Mouse (Mus musculus) ES-Bruce4 (cell line): ENCODE measurements around the gene Pllp. TPM values are rescaled to one million over a fixed set of nuclear protein-coding genes. Genes with fewer than 3 reads are reported as not detected.

ENCODE experiments used
- H3K27ac ChIP-seq: 2 replicates; pipeline ENCODE4 v1.5.1; 2012; ENCODE audit warnings: low read length, inconsistent platforms; ENCODE audit not compliant: insufficient read depth
- H3K27me3 ChIP-seq: 2 replicates; pipeline ENCODE4 v1.6.1; 2012; ENCODE audit warnings: mild to moderate bottlenecking, low read length, inconsistent platforms; ENCODE audit not compliant: control insufficient read depth, poor library complexity, insufficient read depth, severe bottlenecking
- H3K36me3 ChIP-seq: 2 replicates; pipeline ENCODE4 v1.6.1; 2012; ENCODE audit warnings: inconsistent platforms, mild to moderate bottlenecking, low read length, moderate library complexity; ENCODE audit not compliant: control insufficient read depth, poor library complexity, insufficient read depth, severe bottlenecking
- H3K4me1 ChIP-seq: one replicate; pipeline ENCODE4 v1.8.1; 2011; ENCODE audit warnings: low read length; ENCODE audit not compliant: control insufficient read depth, insufficient read depth
- H3K4me3 ChIP-seq: 2 replicates; pipeline ENCODE4 v1.5.1; 2011; ENCODE audit warnings: low read depth, mild to moderate bottlenecking, low read length
- H3K9ac ChIP-seq: 2 replicates; pipeline ENCODE4 v1.6.1; 2012; ENCODE audit warnings: low read depth, mild to moderate bottlenecking, inconsistent platforms; ENCODE audit not compliant: poor library complexity, severe bottlenecking
- H3K9me3 ChIP-seq: replicated peaks from 2 replicates; pipeline ENCODE4 v1.6.1; 2012; ENCODE audit warnings: mild to moderate bottlenecking, low read length, inconsistent platforms; ENCODE audit not compliant: control insufficient read depth, poor library complexity, insufficient read depth, severe bottlenecking
- CTCF ChIP-seq: IDR thresholded peaks from one replicate; pipeline ENCODE4 v1.8.1; 2011; ENCODE audit warnings: low read depth, low read length
- EP300 ChIP-seq: IDR thresholded peaks from 2 replicates; pipeline ENCODE4 v1.6.1; 2011; ENCODE audit warnings: low read depth, low read length; ENCODE audit not compliant: insufficient read depth
- POLR2A ChIP-seq: IDR thresholded peaks from one replicate; pipeline ENCODE4 v1.8.1; 2011; ENCODE audit warnings: low read length; ENCODE audit not compliant: insufficient read depth
- polyA plus RNA-seq: library from polyadenylated mRNA; stranded (reverse); fragments of >200 nt; gene quantifications from 2 replicates; pipeline ENCODE4 v1.2.4, GENCODE M21; 2011; ENCODE audit warnings: low read depth; ENCODE audit not compliant: missing spikeins, insufficient read depth, insufficient read length

The Pllp gene
- polyA plus RNA-seq: 1.2 TPM in 1 of 2 replicates, not detected in the other

DNA sequence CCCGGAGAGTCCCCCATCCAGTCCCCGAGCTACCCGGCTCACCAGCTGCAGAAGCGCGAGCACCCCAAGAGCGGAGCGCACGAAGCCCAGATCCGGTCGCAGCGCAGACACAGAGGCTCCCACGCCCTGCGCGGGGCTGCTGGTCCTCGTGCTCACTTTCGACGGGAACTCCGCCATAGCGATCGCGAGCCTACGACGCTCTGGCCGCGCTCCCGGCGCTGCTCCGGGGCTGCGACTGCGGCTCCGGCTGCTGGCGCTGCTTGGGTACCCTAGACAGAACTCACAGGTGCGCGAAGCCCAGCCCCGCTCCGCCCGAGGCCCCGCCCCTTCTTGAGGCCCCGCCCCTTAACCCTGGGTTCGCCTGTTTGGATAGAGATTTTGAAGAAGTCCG lies at the start of gene Pllp:
TSS of gene Pllp (minus strand) at position 285 of the 391 bp plus-strand sequence.
- H3K36me3 ChIP-seq: no peaks in the 10 kb centered on the region
- peak within 1 kb of the TSS; percentile 71 for H3K9ac ChIP-seq
- peak within 1 kb of the TSS; percentile 86 for H3K4me3 ChIP-seq
- no peaks in the 10 kb centered on the region for H3K4me1 ChIP-seq
- no peak within 1 kb of the TSS for H3K27ac ChIP-seq
- no peaks in the 10 kb centered on the region for H3K9me3 ChIP-seq
- H3K27me3 ChIP-seq: peaks cover 10% of the 10 kb centered on the region
- TF ChIP-seq CTCF: no peak
- no peak for TF ChIP-seq POLR2A
- TF ChIP-seq EP300: no peak

- H3K9me3 ChIP-seq: no peaks in the 10 kb centered on the region
- no peak within 1 kb of the TSS for H3K4me3 ChIP-seq
- H3K27ac ChIP-seq: no peak within 1 kb of the TSS
- TF ChIP-seq POLR2A: no peak
- TF ChIP-seq CTCF: no peak
- TF ChIP-seq EP300: no peak
- H3K9ac ChIP-seq: no peak within 1 kb of the TSS
- no peaks in the 10 kb centered on the region for H3K4me1 ChIP-seq
- no peaks in the 10 kb centered on the region for H3K27me3 ChIP-seq
- H3K36me3 ChIP-seq: no peaks in the 10 kb centered on the region
These were observed 49.6 kb upstream of the Pllp start, which contains the start of gene Ccl22 for GRCm38 (mm10) chr8:94745476-94746184. Ccl22 (plus strand) TSS chr8:94745590.

DNA sequence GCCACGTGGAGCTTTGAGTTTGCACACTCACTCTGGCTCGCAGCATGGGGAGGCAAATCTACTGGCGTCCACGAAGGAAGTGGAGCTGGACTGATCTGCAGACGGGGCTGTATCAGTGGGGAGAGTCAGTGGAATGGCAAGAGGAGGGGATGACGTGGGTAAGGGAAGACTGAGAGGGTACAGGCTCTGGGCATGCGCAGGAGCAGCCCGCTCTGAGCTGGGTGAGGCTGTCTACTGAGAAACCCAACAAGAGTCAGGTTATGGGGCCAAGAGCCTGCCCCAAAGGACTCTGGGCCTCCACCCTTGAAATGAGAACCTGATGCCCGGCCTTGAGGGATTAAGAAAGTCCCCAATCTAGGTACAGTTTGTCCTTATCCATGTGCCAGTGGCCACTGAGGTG lies 48.9 kb upstream of the Pllp start:
- TF ChIP-seq EP300: no peak
- TF ChIP-seq CTCF: no peak
- no peak for TF ChIP-seq POLR2A
- Histone ChIP-seq H3K36me3 (no peaks in the 10 kb centered on the region), H3K27me3 (no peaks in the 10 kb centered on the region), H3K4me1 (no peaks in the 10 kb centered on the region), H3K9me3 (no peaks in the 10 kb centered on the region), H3K9ac (no peak overlapping the region), H3K27ac (no peak overlapping the region), H3K4me3 (no peak overlapping the region)

- Histone ChIP-seq H3K4me1 (no peaks in the 10 kb centered on the region), H3K36me3 (no peaks in the 10 kb centered on the region), H3K27me3 (no peaks in the 10 kb centered on the region), H3K27ac (no peak overlapping the region), H3K9me3 (no peaks in the 10 kb centered on the region), H3K9ac (no peak overlapping the region), H3K4me3 (no peak overlapping the region)
- TF ChIP-seq POLR2A (no peak), EP300 (no peak), CTCF (no peak)
These were observed 48.4 kb upstream of the Pllp start for GRCm38 (mm10) chr8:94744484-94744883.

- H3K4me1 ChIP-seq: no peaks in the 10 kb centered on the region
- H3K9ac ChIP-seq: no peak overlapping the region
- no peak overlapping the region for H3K27ac ChIP-seq
- no peaks in the 10 kb centered on the region for H3K36me3 ChIP-seq
- no peak for TF ChIP-seq POLR2A
- TF ChIP-seq EP300: no peak
- no peak for TF ChIP-seq CTCF
- H3K27me3 ChIP-seq: no peaks in the 10 kb centered on the region
- no peaks in the 10 kb centered on the region for H3K9me3 ChIP-seq
- H3K4me3 ChIP-seq: no peak overlapping the region
These were observed 45.6 kb upstream of the Pllp start for GRCm38 (mm10) chr8:94741726-94742125.

GRCm38 (mm10) chr8:94740591-94740990 lies 44.5 kb upstream of the Pllp start:
- no peaks in the 10 kb centered on the region for H3K27me3 ChIP-seq
- no peaks in the 10 kb centered on the region for H3K36me3 ChIP-seq
- H3K9ac ChIP-seq: no peak overlapping the region
- TF ChIP-seq EP300 (no peak), CTCF (no peak), POLR2A (no peak)
- H3K9me3 ChIP-seq: no peaks in the 10 kb centered on the region
- no peak overlapping the region for H3K4me3 ChIP-seq
- H3K4me1 ChIP-seq: no peaks in the 10 kb centered on the region
- H3K27ac ChIP-seq: no peak overlapping the region
